Mouse (Mus musculus) layer of hippocampus, adult 18-20 months (tissue): Measurements from ENCODE around the gene Fmn2. TPM values are rescaled to one million over a fixed set of nuclear protein-coding genes. Genes with fewer than 3 reads are reported as not detected.

ENCODE experiments used
- DNase-seq, 2 experiments: peaks; one replicate each; pipeline ENCODE4 v3.0.0; 2022; ENCODE audit warnings: low spot score in 2 of 2
- total RNA-seq, 2 experiments: library from RNA; stranded (reverse); gene quantifications; 2 replicates each; pipeline ENCODE4 v1.2.3; 2021

Fmn2 gene
- total RNA-seq, 2 experiments from 2014 or later = 69.2 to 71.0 TPM

DNA sequence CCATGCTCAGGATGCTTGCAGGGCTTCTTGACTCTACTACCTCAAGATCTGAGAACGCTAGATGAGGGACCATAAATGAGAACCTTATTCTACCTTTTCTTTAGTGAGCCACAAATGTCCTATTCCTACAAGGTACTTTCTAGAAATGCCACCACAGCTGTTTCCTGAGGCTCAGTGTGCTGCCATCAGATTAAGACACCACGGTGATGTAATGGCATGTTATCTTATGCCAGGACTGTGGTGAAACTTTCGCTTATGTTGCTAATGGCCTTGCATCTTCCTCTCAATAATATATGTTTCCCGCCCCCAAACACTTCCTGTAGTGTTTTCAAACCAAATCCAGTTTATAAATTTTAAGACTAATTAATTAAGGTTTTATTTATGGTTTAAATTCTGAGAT lies 154.9 kb downstream of the Fmn2 start:
- no peak for DNase-seq

DNA sequence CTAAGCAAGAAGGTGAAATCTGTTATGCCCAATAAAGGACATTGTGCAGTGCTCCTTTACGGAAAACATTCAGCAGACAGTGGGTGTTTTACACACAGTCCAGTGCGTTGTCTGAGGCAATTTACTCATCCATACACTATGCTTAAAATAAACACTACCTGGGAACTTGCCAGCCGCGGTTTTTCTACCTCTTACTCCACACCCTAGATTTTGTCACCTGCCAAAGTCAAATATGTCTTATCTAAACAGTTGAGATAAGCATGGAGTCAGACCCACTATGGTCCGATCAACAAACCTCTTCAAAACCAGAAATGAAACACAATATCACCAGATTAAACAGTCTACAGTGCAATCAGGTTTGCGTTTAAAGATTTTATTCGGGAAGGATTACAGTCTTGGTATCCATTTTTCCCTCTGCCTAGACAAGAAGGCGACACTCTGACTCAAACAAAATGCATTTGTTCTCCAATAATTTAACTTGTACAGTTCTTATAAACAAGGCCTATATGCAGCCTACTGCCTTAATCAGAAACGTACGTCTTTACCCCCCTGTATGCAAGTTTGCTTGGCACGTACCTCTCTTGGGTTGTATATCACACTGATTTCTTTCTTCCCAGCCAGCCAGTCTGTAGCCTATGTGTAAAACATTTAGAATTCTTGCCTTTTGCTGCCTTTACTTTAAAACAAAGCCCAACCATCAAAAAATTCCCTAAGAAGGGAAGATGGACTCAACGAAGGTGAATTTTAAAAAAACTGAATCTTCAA lies 158.0 kb downstream of the Fmn2 start:
- no peak for DNase-seq

DNA sequence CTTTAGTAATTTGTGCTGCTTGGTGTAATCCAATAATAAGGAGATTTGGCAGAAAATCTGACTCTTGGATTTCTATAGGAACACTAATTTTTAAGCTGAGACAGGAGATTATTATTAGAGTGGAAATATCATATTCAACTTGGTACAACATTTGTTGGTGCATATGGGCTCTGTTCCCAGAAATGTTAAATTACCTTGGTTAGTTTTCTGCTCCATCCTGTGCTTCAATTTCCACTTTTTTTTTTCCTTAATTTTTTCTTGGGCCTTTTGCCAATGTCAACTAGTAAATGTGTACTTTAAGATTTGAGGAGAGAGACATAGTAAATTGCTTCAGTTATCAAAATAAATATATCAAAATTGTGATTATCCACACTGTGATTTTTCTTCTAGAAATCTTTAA lies 163.5 kb downstream of the Fmn2 start:
- DNase-seq = no peak

DNA sequence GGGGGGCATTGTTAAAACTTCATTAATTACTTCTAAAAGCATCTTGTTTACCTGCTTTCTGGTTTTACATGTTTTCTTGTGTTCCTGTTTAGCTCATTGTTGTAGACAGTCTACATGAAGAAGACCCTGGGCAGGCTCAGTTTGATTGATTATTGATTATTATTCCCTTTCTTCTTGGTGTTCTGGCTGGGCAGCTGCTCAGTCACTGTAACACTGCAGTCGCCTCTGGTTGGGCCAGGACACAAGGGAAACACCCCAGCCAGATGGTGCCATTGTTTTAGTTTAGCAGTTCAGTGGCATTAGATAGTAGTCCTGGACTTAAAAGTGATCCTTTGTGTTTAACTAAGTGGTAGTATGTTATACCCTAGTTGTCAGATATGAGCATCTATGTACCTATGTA lies 167.5 kb downstream of the Fmn2 start:
- no peak for DNase-seq

DNA sequence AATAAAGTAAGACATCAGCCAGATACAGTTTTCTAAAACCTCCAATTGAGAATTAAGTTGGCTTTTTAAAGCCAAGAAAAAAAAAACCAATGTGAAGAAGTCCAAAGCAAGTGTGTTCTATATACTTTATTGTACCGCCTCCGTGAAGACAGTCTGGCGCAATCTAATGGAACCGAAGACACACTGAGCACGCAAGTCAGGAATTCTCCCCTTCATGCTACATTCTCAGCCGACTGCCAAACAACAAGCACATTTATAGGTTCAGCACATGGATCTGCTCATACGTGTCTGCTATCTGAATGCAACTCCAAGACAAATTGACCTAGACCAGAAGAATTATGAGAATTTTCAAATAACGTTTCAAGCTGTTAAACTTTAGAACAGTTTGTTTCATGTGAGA lies 169.2 kb downstream of the Fmn2 start:
- DNase-seq = no peak

DNA sequence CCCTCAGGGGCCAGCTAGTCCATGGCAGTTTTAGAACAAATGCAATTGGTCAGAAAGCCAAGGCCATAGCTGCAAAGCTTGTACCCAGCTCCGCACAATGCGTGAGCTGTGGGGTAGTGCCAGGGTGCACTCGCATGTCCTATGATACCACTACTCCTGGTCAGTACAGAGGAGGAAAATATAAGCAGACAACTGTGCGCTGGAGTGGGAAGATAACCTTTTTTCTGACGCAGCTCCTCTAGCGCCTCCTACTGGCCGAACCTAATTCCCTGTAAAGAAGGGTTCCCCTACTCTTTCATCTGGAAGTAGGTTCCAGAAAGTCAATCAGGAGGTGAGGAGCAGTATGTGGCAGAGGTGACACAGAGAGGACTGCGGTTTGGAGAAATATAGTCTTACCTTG lies 173.0 kb downstream of the Fmn2 start:
- DNase-seq = no peak

DNA sequence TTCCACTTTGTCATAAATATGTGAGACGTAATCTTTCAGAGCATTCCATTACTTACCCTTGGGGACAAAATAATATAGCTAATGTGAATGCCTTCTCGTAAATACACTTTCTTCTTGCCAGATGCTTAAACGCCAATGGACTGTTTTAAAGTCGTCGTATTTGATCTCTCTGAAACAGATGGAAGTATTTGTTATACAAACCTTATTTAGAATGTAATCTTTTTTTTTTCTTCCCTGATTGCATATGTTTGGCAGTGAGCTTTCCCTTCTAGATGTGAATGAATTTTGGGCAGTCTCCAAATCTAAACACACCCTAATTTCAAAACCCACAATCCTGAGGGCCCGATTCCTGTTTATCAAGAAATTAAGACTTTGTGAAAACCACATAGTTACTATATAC lies 173.7 kb downstream of the Fmn2 start:
- DNase-seq = no peak

DNA sequence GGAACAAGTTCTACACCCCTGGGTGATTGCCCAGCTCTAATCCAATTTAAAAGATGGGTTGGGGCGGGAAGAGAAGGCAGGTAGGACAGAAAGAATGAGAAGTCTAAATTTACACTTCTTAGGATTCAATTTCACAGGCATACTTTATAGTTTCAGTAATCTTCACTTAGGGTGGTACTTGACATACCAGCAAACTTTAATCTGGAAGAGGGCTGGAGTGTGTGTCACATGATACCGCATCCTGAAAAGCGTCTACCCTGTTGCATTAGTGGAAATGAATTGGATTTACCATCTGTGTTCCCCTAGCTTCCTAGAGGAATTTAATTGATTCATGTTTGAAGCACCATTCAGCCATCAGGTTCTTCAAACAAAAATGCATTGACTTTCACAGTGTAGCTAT lies 174.6 kb downstream of the Fmn2 start:
- no peak for DNase-seq

DNA sequence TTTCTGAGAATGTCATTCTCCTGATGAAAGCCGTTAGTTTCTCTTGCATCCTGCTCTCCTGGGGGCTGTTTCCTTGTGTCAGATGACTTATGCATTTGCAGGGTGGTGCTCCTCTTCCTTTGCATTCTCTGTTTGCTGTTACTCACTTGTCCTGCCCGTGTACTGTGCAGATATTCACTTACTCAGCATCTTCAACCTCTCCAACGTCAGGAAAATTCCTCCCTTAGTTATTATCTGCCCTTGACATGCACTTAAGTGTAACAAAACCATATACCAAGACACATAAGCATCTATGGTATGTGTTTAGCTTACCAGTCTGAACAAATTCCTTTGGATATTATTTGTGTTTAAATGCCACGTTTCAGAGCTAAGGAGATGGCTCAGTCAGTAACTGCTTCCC lies 175.6 kb downstream of the Fmn2 start:
- no peak for DNase-seq

DNA sequence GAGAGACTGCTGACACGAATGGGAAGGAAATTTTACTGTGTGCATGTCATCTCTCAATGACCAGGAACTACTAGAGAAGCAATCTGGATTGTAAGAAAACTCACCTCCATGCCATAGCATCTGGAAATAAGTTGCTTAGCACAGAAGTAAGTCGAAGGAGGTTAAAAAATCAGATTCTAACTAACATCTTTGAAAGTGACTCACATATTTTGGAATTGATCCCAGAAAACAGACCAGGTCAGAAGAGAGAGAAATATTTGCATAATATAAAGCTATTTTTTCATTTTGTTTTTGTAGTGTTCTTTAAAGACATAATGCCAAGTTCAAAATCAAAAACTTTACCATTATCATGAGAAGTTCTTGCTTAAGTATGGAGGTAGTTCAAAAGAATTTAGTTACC lies 187.7 kb downstream of the Fmn2 start:
- DNase-seq = no peak

DNA sequence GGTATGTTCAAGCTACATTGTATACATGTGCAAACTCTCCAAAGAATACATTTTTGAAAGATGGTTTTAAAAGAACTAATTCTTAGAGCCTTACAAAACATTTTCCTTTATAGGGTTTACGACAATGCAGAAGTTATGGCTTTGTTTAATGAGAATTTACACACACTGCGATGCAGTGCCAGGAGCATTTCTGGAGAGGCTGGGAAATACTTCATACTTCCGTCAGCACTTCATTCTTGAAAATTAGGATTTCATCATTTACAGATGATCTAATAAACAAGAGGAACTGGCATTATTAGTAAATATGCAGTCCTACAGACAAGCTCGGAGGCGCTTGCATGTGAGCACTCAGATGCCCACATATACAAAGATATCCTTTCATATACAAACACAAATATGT lies 199.2 kb downstream of the Fmn2 start:
- DNase-seq = no peak

DNA sequence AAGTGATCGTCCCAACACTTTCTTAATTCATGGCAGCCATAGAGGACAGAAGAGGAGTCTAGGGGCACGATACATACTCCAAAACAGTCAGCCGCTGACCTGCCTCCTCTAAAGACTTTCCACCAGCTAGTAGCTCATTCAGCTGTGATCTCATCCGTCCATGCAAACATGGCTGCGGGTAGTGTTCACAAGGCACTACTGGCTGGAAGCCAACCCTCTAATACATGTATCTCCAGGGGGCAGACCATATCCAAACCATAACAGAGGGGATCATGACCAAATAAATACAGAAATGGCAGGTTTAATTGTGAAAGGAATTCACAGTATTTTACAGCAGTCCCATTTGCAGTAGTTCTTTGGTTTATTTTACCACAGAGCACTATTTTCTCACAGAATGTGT lies 200.2 kb downstream of the Fmn2 start:
- DNase-seq = no peak

DNA sequence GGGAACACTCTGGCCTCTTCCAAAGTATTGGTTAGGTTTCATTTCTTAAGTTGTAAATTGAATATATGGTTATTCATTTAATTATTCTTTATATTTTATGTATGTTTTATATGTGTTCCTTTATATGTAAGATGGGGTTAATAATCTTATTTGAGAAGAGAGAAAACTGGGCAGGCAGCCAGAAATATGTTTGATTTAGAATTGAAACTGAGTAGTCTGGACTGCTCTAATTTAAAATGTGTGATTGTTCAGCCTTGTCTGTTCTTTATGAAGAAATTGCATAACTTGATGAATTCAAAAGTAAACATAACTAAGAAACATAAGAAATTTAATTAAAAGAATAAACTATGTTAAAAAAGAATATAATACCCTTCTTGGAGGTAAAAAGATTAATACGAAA lies 202.3 kb downstream of the Fmn2 start:
- no peak for DNase-seq

DNA sequence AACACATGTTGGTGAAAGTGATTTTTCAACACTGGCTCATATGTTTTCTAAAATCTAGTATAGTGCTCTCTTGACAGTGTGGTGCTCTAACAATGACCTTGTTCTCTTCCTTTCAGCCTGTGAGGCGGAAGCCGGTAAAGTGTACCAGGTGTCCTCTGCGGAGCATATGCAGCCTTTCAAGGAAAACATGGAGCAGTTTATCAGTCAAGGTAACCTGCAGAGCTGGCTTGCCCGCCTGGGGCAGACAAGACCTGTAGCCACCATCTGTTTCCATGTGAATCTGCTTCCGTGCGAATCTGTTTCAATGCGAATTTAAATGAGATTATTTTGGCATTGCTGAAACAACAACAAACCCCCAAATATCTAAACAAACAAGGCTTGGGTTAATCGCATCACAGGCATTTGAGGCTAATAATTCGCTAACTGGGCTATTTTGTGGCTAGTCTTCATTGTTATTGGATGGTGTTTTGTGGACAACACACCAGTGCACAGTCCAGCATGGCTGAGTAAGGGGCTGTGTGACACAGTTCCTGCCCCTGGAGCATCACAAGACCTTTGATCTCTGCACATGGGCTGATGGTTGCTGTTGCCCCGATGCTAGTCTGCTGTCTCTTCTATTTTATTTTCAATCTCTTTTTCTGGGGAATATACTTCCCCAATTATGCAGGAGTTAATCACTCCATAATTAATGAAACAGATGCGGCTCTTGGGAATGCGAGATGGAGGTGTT lies 218.3 kb downstream of the Fmn2 start:
- DNase-seq = no peak

DNA sequence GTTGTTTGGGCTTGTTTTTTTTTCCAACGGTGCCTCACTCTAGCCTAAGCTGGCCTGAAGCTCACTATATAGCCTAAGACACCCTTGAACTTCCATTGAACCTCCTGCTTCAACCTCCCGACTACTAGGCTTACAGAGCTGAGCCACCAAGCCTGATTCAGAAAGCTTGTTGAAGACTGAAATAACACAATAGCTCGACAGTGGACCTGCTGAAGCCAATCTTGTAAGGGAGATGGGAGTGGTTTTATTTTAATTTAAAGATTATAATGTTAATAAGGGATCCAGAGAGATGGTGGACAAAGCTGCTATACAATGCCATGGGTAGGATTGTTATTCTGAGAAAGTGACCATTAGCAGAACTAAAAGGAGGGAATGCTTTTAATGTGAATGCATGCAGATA lies 227.1 kb downstream of the Fmn2 start:
- DNase-seq = no peak

DNA sequence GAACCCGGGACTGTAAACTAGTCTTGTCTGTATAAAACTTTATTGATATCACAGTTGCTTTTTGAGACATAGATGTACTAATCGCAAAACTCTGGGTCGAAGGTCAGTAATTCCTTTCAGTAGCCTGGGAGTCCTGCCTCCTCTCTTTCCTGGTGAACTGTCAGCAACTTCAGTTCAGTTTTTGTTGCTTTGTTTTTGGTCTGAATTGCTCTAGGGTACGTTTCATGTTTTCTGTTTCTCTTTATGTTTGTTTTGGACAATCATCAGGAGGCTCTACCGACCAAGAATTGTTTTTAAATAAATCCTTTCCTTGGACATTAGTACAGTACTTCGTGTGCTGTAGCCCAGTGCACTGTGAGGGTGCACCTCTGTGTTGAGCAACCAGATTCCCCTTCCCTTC lies 231.1 kb downstream of the Fmn2 start:
- no peak for DNase-seq

DNA sequence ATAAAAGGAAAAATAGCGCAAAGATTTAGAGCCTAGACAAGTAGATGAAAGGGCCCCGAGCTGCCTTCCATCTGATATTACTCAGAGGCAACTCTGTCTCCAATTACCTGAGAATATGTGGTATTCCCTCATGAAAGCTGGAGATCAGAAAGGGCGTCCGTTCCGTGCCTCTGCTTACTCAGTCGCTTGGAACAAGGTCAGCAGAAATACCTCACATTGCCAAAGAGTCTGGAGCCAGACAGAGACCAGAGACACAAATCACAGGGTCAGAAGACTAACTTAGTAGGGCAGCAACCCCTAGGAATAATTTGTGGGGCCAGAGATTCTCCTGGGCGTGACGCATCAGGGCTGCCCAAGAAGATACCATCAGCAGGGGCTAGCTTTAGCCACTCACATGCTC lies 237.3 kb downstream of the Fmn2 start:
- no peak for DNase-seq

DNA sequence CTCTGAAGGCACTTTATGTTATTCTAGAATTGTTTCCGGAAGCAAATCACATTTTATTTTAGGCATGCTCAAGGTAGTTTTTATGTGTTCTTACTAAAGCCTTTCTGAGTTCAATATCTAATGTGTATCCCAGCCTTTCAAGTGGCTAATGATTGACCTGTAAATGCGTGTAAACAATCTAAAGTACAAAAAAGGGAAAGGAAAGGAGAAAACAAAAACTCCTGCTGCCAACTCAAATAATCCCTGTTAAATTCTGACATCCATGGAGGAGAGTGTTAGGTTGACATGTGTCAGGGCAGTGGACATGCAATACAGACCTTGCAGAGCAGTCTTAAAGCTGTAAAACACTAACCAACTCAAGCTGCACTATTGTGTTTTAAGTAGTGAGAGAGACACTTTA lies 241.0 kb downstream of the Fmn2 start:
- no peak for DNase-seq

DNA sequence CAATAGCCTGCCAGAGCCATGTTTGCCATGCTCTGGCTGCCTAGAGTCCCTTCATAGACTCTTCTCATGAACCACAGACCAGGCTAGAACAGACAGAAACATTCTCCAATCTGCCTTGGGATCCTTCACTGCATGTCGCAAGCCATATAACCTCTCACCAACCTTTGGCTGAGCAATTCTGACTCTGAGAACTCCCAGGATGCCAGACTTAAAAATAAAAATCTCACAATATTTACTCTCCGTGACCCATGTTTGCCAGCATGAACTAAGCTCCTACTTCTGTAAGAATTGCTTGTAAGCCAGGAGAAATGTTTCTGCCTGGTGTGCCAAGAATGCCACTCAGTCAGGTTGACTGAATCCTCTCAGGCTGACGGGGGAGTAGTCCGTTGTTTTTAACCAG lies 246.9 kb downstream of the Fmn2 start:
- no peak for DNase-seq

DNA sequence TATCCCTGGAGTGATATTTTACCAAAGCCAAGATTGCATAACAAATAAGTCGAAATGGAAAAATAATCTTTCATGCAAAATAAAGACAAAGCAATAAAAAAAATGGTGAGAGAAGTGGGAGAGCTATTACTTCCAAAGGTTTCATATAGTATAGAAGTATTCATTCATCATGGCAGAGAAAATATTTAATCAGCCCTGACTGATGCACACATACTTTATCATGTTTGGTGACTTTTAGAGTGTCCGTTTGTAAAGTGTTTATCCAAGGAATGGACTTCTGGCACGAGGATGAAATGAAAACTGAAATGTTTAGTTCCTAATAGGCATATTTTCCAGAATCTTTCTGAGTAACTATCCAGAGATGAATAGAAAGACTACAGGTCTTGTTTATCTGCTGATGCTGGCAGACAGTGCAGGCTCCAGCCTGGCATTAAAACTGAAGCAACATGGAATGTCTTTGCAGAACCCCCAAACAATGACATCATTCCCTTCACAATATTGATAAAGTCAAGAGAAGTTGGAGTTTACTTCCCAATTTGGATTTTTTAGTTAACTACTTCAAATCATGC lies 249.4 kb downstream of the Fmn2 start:
- no peak for DNase-seq

DNA sequence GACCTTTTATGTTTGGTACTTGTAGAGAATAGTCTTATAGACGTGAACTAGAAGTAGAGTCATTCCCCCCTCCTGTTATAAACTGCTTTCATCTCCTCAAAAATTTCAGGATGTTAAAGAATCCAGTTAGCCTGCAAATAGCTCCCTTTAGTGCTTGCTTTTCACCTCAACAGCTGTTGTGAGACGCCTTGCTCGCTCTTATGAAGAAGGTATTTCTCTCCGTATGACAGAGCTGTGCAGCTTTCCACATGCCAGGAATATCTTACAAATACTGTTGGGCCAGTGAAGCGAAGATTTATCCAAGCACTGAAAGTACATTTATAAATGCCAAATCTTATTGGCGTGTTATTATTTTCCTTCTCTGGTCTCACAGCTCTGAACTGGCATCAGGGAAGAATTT lies 257.7 kb downstream of the Fmn2 start:
- no peak for DNase-seq

DNA sequence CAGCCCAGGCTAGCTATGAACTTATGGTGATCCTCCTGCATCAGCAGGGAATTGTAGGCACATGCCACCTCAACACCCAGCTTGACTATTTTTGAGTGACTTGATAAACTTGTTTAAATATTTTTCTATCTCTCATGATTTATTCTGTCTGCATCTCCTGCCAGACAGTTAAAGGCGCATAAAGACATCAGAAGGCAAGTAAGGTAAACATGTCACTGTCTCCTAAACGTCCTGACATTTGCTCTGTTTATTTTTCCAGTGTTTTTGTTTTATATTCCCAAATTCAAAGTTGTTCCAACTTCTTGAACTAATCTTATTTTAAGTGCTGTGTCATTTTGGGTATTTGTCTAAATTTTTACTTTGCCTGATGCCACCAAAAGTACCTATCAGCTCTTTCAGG lies 264.1 kb downstream of the Fmn2 start:
- no peak for DNase-seq

DNA sequence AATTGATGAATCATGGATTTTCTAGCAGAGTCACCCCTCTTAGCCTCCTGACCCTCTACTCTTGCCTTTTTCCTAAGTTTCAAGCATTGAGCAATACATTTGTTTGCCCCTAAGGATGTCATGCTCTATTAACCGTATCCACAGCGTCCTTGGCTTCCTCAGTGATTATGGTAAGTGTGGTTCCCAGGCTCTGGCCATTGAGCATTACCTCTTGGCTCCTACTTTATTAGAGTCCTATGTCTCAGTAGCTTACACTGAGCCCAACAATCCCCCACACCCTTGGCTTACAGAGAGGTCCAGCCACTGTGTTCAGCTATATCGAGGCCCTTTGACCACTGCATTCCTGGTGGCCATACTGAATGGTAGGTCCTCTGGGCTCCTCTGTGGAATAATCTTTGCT lies 265.2 kb downstream of the Fmn2 start:
- no peak for DNase-seq
